Comparison of ENCODE assay signal across 8 mouse cellular contexts in genomic region chr4:155894311-155894881, GRCm38 (mm10). TPM values are rescaled to one million over a fixed set of nuclear protein-coding genes. Genes with fewer than 3 reads are reported as not detected.
DNase-seq lines count a peak whose midpoint lies in the region; ATAC-seq and TF ChIP-seq lines count a peak whose summit lies in the region.

No protein-coding gene starts in this region.

- H3K27me3 ChIP-seq in forebrain, embryonic 14.5 days (replicated peaks; ENCODE audit: control insufficient read depth, insufficient read depth, low read length) = no peaks in the 10 kb centered on the region
- H3K27me3 ChIP-seq in lung, embryonic 15.5 days = no peaks in the 10 kb centered on the region

- H3K4me2 ChIP-seq in forebrain, embryonic 14.5 days (ENCODE audit: low read length) = peak overlapping the region; percentile 97
- H3K4me2 ChIP-seq in lung, embryonic 15.5 days = peak overlapping the region; percentile 88

- no peak for ATAC-seq in forebrain, embryonic 14.5 days
- peak; percentile 15; the same call in 1 of the 2 replicates for ATAC-seq in lung, embryonic 15.5 days (ENCODE audit: borderline replicate concordance, extremely low read depth, low FRiP score, low TSS enrichment)

- in situ Hi-C loops in ES-E14 (cut with MboI; ENCODE audit: low sequenced_read_pairs in 2 of 2, unreplicated experiment in 2 of 2) = no loop called here

- no peaks in the 10 kb centered on the region for H3K9me3 ChIP-seq in ES-E14 (ENCODE audit: control insufficient read depth, insufficient read depth, low read depth, low read length)
- H3K9me3 ChIP-seq in forebrain, embryonic 14.5 days (replicated peaks; ENCODE audit: control insufficient read depth, low read length) = no peaks in the 10 kb centered on the region
- H3K9me3 ChIP-seq in lung, embryonic 15.5 days = no peaks in the 10 kb centered on the region

- DNase-seq in ES-E14 (ENCODE audit: low read depth, low spot score) = no peak
- DNase-seq in forebrain, embryonic 14.5 days (ENCODE audit: low spot score) = peak; percentile 13
- DNase-seq in heart, postnatal 10 days = peak; percentile 83 to 86
- DNase-seq in layer of hippocampus, adult 2 months (ENCODE audit: low spot score in 2 of 2) = peak; percentile 69 to 84
- peak; percentile 70 for DNase-seq in ovary, postnatal 36 days (ENCODE audit: low spot score)
- peak; percentile 33 for DNase-seq in yolk sac, embryonic 10.5 days (ENCODE audit: low spot score)

- peaks cover 12 to 17% of the 10 kb centered on the region in 2 experiments for H3K4me1 ChIP-seq in ES-E14 (ENCODE audit: control insufficient read depth in 2 of 2, insufficient read depth in 2 of 2, low read length in 2 of 2, poor library complexity in 1 of 2)
- H3K4me1 ChIP-seq in bone marrow, adult 2 months (ENCODE audit: control insufficient read depth, insufficient read depth, low read length) = peaks cover 4% of the 10 kb centered on the region
- peaks cover 38% of the 10 kb centered on the region for H3K4me1 ChIP-seq in forebrain, embryonic 14.5 days (ENCODE audit: control insufficient read depth, insufficient read depth, low read length)
- peaks cover 43% of the 10 kb centered on the region for H3K4me1 ChIP-seq in lung, embryonic 15.5 days

- 16% methylated on average over 8 of the region's 8 CpGs for WGBS in bone marrow, adult 2 months
- 35% methylated on average over 8 of the region's 8 CpGs for WGBS in forebrain, embryonic 14.5 days
- WGBS in lung, embryonic 15.5 days = 10% methylated on average over 8 of the region's 8 CpGs

- no peak for TF ChIP-seq CTCF in bone marrow, adult 2 months (IDR thresholded peaks at IDR 0.05; ENCODE audit: control insufficient read depth, insufficient read depth, low read length)
- TF ChIP-seq CTCF in layer of hippocampus, adult 2 months (conservative IDR thresholded peaks at IDR 0.05) = peak; percentile 40

- peaks cover 11% of the 10 kb centered on the region for H3K36me3 ChIP-seq in ES-E14 (ENCODE audit: control insufficient read depth, insufficient read depth, low read length, poor library complexity, severe bottlenecking)
- peaks cover 39% of the 10 kb centered on the region for H3K36me3 ChIP-seq in forebrain, embryonic 14.5 days (ENCODE audit: control insufficient read depth, insufficient read depth, low read length)
- peaks cover 21% of the 10 kb centered on the region for H3K36me3 ChIP-seq in lung, embryonic 15.5 days

- H3K27ac ChIP-seq in ES-E14 (ENCODE audit: insufficient read depth, low read depth, low read length, poor library complexity, severe bottlenecking) = peak overlapping the region; percentile 41
- peak overlapping the region; percentile 48 for H3K27ac ChIP-seq in bone marrow, adult 2 months (ENCODE audit: control insufficient read depth, insufficient read depth, low read depth, low read length, poor library complexity)
- no peak overlapping the region for H3K27ac ChIP-seq in forebrain, embryonic 14.5 days (ENCODE audit: low read depth, low read length)
- peak overlapping the region; percentile 88 for H3K27ac ChIP-seq in layer of hippocampus, adult 2 months
- peak overlapping the region; percentile 21 for H3K27ac ChIP-seq in lung, embryonic 15.5 days

- TF ChIP-seq POLR2A in bone marrow, adult 2 months (IDR thresholded peaks at IDR 0.05; ENCODE audit: borderline replicate concordance, control insufficient read depth, low read depth, low read length) = no peak

- peak overlapping the region; percentile 48 to 72 for H3K4me3 ChIP-seq in ES-E14 (ENCODE audit: insufficient read depth in 1 of 2, low read depth in 1 of 2, low read length in 2 of 2, poor library complexity in 1 of 2, severe bottlenecking in 1 of 2)
- H3K4me3 ChIP-seq in bone marrow, adult 2 months (replicated peaks; ENCODE audit: control insufficient read depth, low read depth, low read length) = peak overlapping the region; percentile 55
- H3K4me3 ChIP-seq in forebrain, embryonic 14.5 days (ENCODE audit: low read depth, low read length) = peak overlapping the region; percentile 98
- H3K4me3 ChIP-seq in layer of hippocampus, adult 2 months = peak overlapping the region; percentile 84
- H3K4me3 ChIP-seq in lung, embryonic 15.5 days = peak overlapping the region; percentile 90; the same call in 1 of the 2 replicates

- H3K9ac ChIP-seq in ES-E14 (ENCODE audit: insufficient read depth, low read depth, low read length, poor library complexity, severe bottlenecking) = peak overlapping the region; percentile 1
- H3K9ac ChIP-seq in forebrain, embryonic 14.5 days (ENCODE audit: low read length) = peak overlapping the region; percentile 95
- H3K9ac ChIP-seq in lung, embryonic 15.5 days = no peak overlapping the region

- intact Hi-C loops in heart, postnatal 10 days (cut with DNase I) = no loop called here

TF ChIP-seq in ES-E14, 5 proteins besides CTCF, POLR2A, EP300 and RAD21:
- TF ChIP-seq HCFC1 (IDR thresholded peaks at IDR 0.05; ENCODE audit: borderline replicate concordance, insufficient read depth, low read length) = no peak
- TF ChIP-seq MAFK (IDR thresholded peaks at IDR 0.05; ENCODE audit: insufficient read depth, low read depth, low read length) = peak; percentile 71

RNA-seq across cellular contexts. Expression of gene Acap3, which starts 2.8 kb away (rescaled TPM):
- total RNA-seq in ES-E14 (2012; rRNA removed) = 17.1 and 32.0 TPM in 2 replicates
- polyA plus RNA-seq in bone marrow, adult 2 months (2011; ENCODE audit: insufficient read depth, insufficient read length, low replicate concordance, missing spikeins) = 15.1 and 30.6 TPM in 2 replicates
- 60.5 and 77.0 TPM in 2 replicates for polyA plus RNA-seq in forebrain, embryonic 14.5 days (2014; fragmentation: Nextera tagmentation; extraction: Ambion mirVana)
- 10 to 100 TPM; 20.3 to 21.7 TPM for total RNA-seq in heart, postnatal 10 days (2021)
- 100 to 1,000 TPM; 121 to 129 TPM for total RNA-seq in layer of hippocampus, adult 2 months (2021)
- polyA plus RNA-seq in lung, embryonic 15.5 days (2015; fragmentation: Nextera tagmentation; extraction: Ambion mirVana) = 15.1 and 17.7 TPM in 2 replicates

RNA-seq across cellular contexts. Expression of gene Pusl1, which starts 2.8 kb away (rescaled TPM):
- 62.2 and 104 TPM in 2 replicates for total RNA-seq in ES-E14 (2012; rRNA removed)
- polyA plus RNA-seq in bone marrow, adult 2 months (2011; ENCODE audit: insufficient read depth, insufficient read length, low replicate concordance, missing spikeins) = 5.2 and 18.4 TPM in 2 replicates
- 46.5 and 52.8 TPM in 2 replicates for polyA plus RNA-seq in forebrain, embryonic 14.5 days (2014; fragmentation: Nextera tagmentation; extraction: Ambion mirVana)
- 10 to 100 TPM; 18.1 to 19.1 TPM for total RNA-seq in heart, postnatal 10 days (2021)
- 10 to 100 TPM; 62.3 to 68.1 TPM for total RNA-seq in layer of hippocampus, adult 2 months (2021)
- polyA plus RNA-seq in lung, embryonic 15.5 days (2015; fragmentation: Nextera tagmentation; extraction: Ambion mirVana) = 42.9 and 44.9 TPM in 2 replicates

RNA-seq across cellular contexts. Expression of gene Ints11, which starts 25.1 kb away (rescaled TPM):
- 106 and 119 TPM in 2 replicates for total RNA-seq in ES-E14 (2012; rRNA removed)
- 22.2 and 49.5 TPM in 2 replicates for polyA plus RNA-seq in bone marrow, adult 2 months (2011; ENCODE audit: insufficient read depth, insufficient read length, low replicate concordance, missing spikeins)
- polyA plus RNA-seq in forebrain, embryonic 14.5 days (2014; fragmentation: Nextera tagmentation; extraction: Ambion mirVana) = 94.6 and 102 TPM in 2 replicates
- total RNA-seq in heart, postnatal 10 days (2021) = 10 to 100 TPM; 16.6 to 20.9 TPM
- 10 to 100 TPM; 33.7 to 35.8 TPM for total RNA-seq in layer of hippocampus, adult 2 months (2021)
- polyA plus RNA-seq in lung, embryonic 15.5 days (2015; fragmentation: Nextera tagmentation; extraction: Ambion mirVana) = 77.7 and 80.5 TPM in 2 replicates

RNA-seq across cellular contexts. Expression of gene Cptp, which starts 25.2 kb away (rescaled TPM):
- total RNA-seq in ES-E14 (2012; rRNA removed) = 9.7 and 10.1 TPM in 2 replicates
- 2.8 and 5.9 TPM in 2 replicates for polyA plus RNA-seq in bone marrow, adult 2 months (2011; ENCODE audit: insufficient read depth, insufficient read length, low replicate concordance, missing spikeins)
- 28.3 and 29.5 TPM in 2 replicates for polyA plus RNA-seq in forebrain, embryonic 14.5 days (2014; fragmentation: Nextera tagmentation; extraction: Ambion mirVana)
- 10 to 100 TPM in 1 of 2 experiments, 1 to 10 TPM in 1; 7.9 to 10.6 TPM for total RNA-seq in heart, postnatal 10 days (2021)
- 10 to 100 TPM; 29.2 to 31.7 TPM for total RNA-seq in layer of hippocampus, adult 2 months (2021)
- 14.5 and 15.2 TPM in 2 replicates for polyA plus RNA-seq in lung, embryonic 15.5 days (2015; fragmentation: Nextera tagmentation; extraction: Ambion mirVana)

RNA-seq across cellular contexts. Expression of gene Tas1r3, which starts 31.2 kb away (rescaled TPM):
- 0.40 and 0.58 TPM in 2 replicates for total RNA-seq in ES-E14 (2012; rRNA removed)
- polyA plus RNA-seq in bone marrow, adult 2 months (2011; ENCODE audit: insufficient read depth, insufficient read length, low replicate concordance, missing spikeins) = 0.42 TPM in 1 of 2 replicates, not detected in the other
- polyA plus RNA-seq in forebrain, embryonic 14.5 days (2014; fragmentation: Nextera tagmentation; extraction: Ambion mirVana) = 0.46 and 0.61 TPM in 2 replicates
- under 1 TPM; 0.20 to 0.34 TPM for total RNA-seq in heart, postnatal 10 days (2021)
- total RNA-seq in layer of hippocampus, adult 2 months (2021) = under 1 TPM; 0.33 to 0.44 TPM
- 0.34 and 0.36 TPM in 2 replicates for polyA plus RNA-seq in lung, embryonic 15.5 days (2015; fragmentation: Nextera tagmentation; extraction: Ambion mirVana)
